Mouse (Mus musculus) urinary bladder, postnatal 4 days (tissue): ENCODE measurements around the gene Kncn.

ENCODE experiments used
- DNase-seq, 2 experiments: peaks; one replicate each; pipeline ENCODE4 v3.0.0; 2021 to 2022; ENCODE audit warnings: low spot score in 2 of 2

The Kncn gene

GRCm38 (mm10) chr4:115878828-115879227 is 5.4 kb upstream of the Kncn start:
- no peak for DNase-seq

- no peak for DNase-seq
Measured at GRCm38 (mm10) chr4:115881183-115881582, 3.0 kb upstream of the Kncn start.

DNA sequence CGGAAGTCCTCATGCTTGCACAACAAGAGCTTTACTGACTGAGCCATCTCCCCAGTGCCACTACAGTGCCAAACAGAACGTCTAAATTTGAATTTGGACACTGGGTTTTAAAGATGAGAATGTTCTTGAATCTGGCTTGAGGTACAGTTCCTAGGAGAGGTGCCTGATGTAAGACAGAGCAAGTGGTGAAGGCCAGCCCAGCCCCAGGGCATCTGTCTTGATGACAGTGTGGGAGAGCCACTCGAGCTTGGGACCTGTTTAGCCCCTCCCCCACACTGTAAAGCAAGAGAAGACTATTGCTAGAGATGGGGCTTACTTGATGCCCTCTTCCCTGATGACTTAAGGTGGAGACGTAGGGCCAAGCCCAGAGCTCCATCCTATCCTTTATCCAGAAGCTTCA is 2.0 kb upstream of the Kncn start:
- no peak for DNase-seq

DNA sequence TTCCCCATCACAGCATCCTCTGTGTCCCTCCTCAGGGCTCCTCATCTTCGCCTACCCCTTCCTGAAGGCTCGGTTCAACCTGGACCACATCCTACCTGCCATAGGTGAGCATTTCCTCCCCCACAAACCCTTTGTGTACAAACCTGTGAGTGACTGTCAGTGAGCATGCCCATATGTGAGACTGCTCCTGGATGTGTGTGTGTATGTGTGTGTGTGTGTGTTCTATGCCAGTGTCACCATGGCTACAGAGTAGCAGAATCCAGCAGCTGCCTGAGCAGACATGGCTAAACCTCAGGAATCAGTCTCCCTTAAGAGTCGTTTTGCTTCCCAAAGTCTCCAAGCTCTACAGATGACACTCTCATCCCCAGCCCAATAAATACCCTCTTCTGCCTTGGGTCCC is 1.6 kb downstream of the Kncn start:
- no peak for DNase-seq

- no peak for DNase-seq
Measured at GRCm38 (mm10) chr4:115886875-115887274, 2.7 kb downstream of the Kncn start.

DNA sequence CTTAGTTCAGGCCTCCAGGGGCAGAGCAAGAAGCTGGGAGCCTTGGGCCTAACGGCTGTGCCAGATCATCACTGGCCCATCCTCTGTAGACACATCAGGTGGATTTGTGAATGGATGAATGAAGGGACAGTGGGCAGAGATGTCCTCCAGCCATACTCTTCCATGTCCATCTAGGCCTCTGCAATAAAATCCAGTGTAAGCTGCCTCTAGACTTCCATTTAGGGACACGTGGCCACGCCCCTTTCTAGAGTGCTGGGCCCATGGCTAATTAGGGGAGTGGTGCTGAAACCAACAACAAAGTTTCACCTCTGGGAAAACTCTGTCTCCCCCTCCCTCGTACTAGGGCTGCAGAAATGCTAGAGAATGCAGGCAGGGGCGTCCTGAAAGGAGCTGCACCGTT is 5.9 kb downstream of the Kncn start:
- no peak for DNase-seq

DNA sequence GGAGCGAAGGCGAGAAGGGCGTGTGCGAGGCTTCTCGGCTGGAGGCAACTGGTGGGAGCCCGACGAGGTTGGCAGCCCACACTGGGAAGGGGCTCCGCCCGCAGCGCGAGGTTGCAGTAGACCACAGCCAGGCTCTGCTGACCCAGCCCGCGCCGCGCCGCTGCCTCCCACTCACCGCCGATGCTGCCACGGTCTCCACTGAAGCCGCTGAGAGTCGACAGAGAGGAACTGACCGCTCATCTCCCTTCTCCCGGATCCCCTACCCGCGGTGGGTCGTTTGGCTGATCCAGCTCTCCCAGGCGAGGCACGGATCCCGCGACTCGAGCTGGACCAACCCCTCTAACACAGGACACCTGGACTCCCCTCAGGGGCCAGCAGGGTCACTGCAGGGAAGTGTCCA is 6.4 kb downstream of the Kncn start, which contains the start of gene 6430628N08Rik:
6430628N08Rik (plus strand) TSS at position 113 of the 400 bp plus-strand sequence.
- DNase-seq: no peak

DNA sequence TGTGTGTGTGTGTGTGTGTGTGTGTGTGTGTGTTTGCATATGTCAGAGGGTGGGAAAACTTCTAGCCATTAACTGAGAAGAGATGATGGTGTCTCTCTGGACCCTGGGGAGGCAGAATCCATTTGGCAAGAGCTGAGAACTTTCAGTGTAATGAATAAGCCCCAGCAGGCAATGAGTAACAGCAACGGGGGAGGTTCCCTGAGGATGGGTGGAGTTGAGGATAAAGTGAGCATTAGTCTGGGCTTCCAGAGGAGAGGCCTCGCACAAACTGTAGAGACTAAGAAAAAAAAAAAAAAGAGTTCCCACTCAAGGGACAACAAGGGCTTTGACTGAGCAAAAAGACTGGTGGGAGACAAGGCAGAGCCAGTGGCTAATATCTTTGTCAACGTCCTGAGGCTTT is 10.1 kb downstream of the Kncn start:
- DNase-seq: no peak

DNA sequence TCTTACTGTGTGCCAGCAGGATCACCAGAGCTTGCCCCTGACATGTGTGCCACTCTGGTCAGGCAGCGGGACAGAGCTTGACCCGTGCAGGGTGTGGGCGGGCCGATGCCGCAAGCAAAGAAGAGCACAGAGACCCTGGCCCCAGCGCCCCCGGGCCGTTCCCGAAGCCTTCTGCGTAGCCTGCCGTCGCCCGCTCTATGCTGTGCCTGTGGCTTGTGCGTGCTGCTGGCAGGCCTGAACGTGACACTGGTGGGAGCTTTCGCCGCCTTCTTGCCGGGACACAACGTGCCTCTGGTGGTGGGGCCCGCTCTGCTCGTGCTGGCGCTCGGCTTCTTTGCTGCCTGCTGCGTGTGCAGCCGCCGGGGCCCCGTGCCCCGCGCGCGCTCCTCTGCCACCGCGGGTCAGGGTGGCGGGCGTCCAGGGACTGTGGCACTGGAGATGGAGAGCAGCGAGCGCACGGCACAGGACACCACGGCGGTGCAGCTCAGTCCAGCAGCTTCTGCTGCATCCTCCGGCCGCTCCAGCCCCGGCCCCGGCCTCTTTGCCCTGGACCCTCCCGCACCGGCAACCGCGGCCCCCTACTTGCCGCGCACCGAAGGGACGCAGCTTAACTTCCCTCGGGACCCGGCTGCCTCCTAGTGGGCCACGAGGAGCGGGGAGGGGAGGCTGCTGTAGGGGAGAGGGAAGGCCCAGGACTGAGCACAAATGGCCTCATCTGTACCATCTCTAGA is 13.9 kb downstream of the Kncn start:
- DNase-seq: no peak

GRCm38 (mm10) chr4:115902816-115903215 is 18.6 kb downstream of the Kncn start:
- peak; percentile 52 to 84 for DNase-seq

GRCm38 (mm10) chr4:115904375-115904774 is 20.2 kb downstream of the Kncn start:
- DNase-seq: no peak

DNA sequence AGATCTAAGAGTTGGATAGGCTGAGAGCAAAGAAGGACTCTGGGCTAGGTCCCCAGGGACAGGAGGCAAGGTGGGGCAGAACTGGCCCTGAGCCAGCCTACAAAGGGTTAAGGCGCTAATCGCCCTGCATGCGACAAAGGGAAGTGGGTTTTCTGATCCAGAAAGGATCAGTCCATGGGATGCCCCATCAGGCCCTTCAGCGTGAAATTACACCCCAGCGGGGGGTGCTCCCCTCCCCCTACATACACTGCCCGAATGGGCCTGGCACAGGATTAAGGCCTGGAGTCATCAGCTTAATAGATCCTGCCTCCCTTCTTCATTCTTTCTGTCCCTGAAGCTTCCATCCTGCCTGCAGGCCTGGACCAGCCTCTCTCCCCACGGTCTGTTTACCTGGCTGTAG is 21.5 kb downstream of the Kncn start:
- no peak for DNase-seq

DNA sequence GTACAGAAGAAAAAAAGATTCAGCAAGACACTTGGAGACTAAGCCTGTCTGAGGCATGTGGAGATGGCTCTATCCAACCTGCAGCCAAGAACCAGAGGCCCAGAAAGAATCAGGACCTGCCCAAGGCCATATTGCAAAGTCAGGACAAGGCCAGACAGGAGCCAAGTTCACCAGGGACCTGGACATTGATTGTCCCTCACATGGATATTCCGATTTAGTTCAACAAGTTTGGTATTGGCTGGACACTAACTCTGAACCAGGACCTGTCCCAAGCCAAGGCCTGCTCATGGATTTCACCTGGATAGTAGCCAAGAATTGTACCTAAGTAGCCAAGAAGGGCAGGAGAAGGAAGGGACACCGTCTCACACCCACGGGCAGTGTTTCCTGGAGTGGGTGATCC is 22.6 kb downstream of the Kncn start:
- DNase-seq: no peak

DNA sequence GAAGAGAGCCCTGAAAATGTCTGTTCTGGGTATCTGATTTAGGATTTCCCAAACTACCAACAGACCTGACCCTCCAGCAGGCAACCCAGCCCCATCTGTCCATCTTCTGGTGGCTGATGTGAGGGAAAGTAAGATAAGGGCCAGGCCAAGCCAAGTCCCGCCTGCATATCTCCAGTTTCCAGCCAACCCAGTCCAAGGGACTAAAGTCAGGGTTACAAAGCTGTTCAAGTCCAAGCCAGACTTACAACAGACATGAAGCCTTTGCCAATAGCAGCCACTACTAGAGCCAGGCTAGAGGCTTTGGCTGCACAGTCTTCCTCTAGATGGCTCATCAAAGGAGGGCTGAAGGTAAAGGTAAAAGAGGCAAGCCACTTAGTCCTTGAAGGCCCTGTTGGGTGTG is 23.8 kb downstream of the Kncn start:
- no peak for DNase-seq

DNA sequence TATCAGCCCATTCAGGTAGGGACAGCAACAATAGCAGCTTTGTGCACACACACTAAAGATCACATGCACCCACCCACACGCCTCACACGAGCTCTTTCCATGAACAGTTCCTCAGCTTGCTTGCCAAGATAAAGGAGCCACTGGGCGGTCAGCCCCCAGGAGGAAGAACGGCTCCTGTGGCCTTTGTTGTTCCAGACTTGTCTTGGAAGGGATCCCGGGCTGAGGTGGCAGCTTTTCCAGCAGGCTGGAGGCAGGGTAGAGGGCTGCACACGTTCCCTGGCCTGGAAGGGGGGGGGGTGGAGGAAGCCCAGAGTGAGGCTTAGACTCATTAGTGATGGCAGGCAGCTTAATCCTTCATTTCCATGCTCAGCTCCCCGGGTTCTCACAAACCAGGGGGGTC is 24.4 kb downstream of the Kncn start:
- no peak for DNase-seq

DNA sequence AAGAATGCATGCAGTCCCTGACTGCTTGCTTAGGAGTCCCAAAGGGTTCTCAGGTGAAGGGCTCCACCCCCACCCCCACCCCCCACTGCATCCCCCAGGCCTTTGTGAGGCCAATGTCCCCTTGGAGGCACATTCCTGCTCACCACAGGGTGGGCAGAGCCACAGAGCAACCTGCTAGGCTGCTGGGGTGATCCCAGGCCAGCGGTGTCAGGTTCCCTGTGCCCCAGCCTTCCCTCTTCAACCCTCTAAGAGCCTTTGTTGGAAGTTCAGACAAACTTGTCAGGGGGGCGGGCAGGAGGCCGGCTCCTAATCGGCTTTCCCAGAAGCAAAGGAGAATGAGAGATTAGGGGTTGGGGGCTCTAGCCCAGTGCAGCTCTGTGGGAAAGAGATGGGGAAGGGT is 27.4 kb downstream of the Kncn start:
- no peak for DNase-seq

- DNase-seq: no peak
Measured at GRCm38 (mm10) chr4:115919911-115920310, 35.7 kb downstream of the Kncn start.

DNA sequence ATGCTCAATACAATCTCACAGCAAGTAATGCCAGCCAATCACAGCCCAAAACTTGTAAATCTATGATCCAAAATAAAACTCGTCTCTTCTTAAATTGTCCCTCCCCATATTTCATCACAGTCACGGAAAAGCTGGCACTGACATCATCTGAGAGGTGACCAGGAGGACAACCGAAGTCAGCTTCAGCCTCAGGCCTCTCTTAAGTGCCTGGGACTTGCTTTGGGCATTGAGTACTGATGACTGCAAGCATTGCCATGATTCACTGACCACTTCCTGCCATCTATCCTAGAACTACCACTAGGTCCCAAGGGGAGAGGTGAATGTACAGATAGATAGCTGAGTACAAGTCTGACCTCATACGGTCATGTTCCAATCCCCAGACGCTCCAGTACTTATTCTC is 38.5 kb downstream of the Kncn start:
- no peak for DNase-seq

DNA sequence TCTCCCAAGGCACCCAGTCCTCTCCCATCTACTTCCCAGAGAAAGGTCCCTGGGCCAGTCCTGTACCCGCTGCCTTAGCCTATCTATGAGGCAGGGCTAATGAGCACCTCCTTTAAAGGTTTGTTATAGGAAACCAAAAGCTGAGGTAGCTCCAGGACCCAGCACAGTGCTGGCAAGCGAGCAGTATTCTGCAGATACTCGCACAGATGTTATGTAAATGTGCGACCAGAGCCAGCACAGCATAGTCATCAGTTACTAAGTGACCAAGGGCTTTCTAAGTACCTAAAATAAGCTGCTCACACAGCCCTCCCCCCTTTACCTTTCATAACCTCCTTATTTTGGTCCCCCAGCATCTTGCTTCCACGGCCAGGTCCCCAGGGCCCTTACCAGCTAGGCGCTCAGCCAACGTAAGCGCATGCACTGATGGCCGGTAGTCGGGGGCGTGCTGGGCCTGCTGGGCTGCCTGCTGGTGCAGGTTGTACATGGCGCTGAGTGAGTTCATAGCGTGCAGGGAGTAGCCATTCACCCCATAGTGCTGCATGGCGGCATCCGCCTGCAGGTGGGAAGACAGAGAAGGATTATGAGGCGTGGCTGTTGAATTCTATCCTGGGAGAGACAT is 39.2 kb downstream of the Kncn start:
- no peak for DNase-seq

DNA sequence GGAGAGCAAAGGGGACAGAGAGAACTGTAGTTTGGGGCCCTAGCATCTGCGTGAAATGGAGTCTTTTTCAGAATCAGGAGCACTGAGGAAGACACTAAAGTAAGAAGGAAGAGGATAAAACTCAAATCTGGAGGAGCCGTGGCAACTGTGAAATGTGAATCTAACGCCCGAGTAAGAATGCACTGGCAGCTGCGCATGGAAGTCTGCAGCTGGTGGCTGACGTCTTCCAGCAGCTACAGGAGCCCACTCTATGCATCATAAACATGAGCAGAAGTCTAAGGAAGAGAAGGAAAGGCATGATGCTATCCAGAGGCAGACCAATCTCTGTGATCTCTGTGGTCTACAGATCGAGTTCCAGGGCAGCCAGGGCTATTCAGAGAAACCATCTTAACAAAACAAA is 43.4 kb downstream of the Kncn start:
- no peak for DNase-seq

DNA sequence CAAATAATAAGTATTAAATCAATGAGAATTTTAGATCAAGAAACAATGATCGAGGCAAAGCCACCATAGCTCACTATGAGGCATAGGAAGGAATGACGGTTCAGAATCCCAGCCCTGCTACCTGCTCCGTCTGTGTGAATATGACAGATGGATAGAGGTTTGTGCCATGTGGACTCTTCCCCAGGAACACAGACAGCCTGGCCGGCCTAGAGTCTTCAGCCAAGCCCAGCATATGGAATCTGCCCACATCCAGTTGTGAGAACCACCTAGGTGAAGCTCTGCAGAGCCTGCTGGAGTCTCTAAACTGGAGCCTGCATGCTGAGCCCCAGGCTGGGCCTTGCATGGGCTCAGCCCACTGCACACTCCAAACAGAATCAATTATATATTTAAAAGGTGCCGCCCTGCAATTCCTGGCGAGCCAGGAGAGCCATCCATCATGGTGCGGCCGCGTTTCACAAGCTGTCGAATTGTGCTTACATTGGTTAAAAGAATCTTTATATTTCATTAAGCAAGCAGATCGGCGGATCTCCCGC is 47.4 kb downstream of the Kncn start:
- no peak for DNase-seq

- no peak for DNase-seq
Measured at GRCm38 (mm10) chr4:115935835-115936581, 51.8 kb downstream of the Kncn start.

GRCm38 (mm10) chr4:115936646-115937045 is 52.4 kb downstream of the Kncn start:
- DNase-seq: no peak
